ENCODE assay signal across 8 mouse cellular contexts in the genomic region with DNA sequence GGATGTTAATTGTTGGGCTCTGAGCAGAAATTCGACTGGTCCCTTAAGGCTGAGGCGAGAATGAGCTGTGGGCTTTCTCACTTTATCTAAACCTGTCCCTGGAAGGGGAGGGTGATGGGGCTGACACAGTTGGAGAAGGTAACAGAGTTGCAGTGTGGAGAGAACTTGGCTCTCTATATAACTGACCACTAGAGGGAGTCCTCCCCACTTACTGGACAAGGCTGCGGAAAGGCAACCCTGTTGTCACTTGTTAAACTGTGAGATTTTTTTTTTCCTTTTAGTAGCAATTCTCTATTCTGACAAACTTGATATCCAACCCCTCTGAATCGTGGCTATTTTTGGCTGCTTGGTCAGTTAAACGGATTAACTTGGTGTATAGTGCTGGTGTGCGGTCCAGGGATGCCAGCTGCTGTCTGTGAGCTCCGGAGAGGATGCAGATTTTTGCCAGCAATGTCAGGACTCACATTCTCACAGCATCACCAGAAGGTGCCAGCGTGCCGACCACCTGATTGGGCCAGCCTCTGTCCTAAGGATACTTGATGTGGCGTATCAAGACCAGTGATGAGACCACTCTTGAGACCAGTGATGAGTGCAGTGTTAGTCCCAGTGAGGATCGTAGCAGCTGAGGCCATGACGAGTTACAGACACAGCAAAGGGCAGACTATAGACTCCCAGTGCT.
DNase-seq lines count a peak whose midpoint lies in the region; ATAC-seq and TF ChIP-seq lines count a peak whose summit lies in the region.

No protein-coding gene starts in this region.

- H3K9ac ChIP-seq in embryonic facial prominence, embryonic 15.5 days = no peak overlapping the region

- no peak for TF ChIP-seq CTCF in thymus, adult 2 months (IDR thresholded peaks at IDR 0.05; ENCODE audit: borderline replicate concordance, control insufficient read depth, extremely low read depth, insufficient read depth, low read length, poor library complexity)

- 0 out of 2 replicates have a peak, but pooled peaks have one; percentile 35 for ATAC-seq in embryonic facial prominence, embryonic 15.5 days (ENCODE audit: insufficient number of reproducible peaks, low FRiP score, low TSS enrichment, low read depth)

- no peak overlapping the region for H3K27ac ChIP-seq in thymus, adult 2 months (ENCODE audit: control insufficient read depth, insufficient read depth, low read length)
- 0 out of 2 replicates have a peak overlapping the region, but pooled peaks have one; percentile 3 for H3K27ac ChIP-seq in embryonic facial prominence, embryonic 15.5 days (replicated peaks)
- no peak overlapping the region for H3K27ac ChIP-seq in limb, embryonic 10.5 days

- no peaks in the 10 kb centered on the region for H3K36me3 ChIP-seq in thymus, adult 2 months (ENCODE audit: control insufficient read depth, insufficient read depth, low read length)
- no peaks in the 10 kb centered on the region for H3K36me3 ChIP-seq in embryonic facial prominence, embryonic 15.5 days
- no peaks in the 10 kb centered on the region for H3K36me3 ChIP-seq in limb, embryonic 10.5 days

- peak; percentile 29 for DNase-seq in thymus, adult 2 months
- no peak for DNase-seq in thymus, adult 18-20 months
- peak; percentile 82 for DNase-seq in brain, adult 2 months (ENCODE audit: low read depth, low spot score)
- DNase-seq in hindlimb bud, embryonic 11.5 days (ENCODE audit: extremely low spot score, low read depth, low spot score) = peak; percentile 46
- peak; percentile 42 for DNase-seq in limb, embryonic 10.5 days (ENCODE audit: low spot score)
- peak; percentile 27 for DNase-seq in natural killer cell, adult 2 months (ENCODE audit: low spot score in 2 of 2)
- DNase-seq in ovary, postnatal 10 days (ENCODE audit: low spot score) = no peak

- WGBS in thymus, adult 2 months = 42% methylated on average over 12 of the region's 12 CpGs
- 29% methylated on average over 12 of the region's 12 CpGs for WGBS in embryonic facial prominence, embryonic 15.5 days
- WGBS in limb, embryonic 10.5 days = 40% methylated on average over 12 of the region's 12 CpGs

- H3K4me3 ChIP-seq in thymus, adult 2 months (ENCODE audit: control insufficient read depth, insufficient read depth, low read length) = no peak overlapping the region
- no peak overlapping the region for H3K4me3 ChIP-seq in embryonic facial prominence, embryonic 15.5 days (replicated peaks)
- no peak overlapping the region for H3K4me3 ChIP-seq in limb, embryonic 10.5 days

- H3K4me1 ChIP-seq in thymus, adult 2 months (replicated peaks; ENCODE audit: control insufficient read depth, insufficient read depth, low read length) = no peaks in the 10 kb centered on the region
- 0 out of 2 replicates have a peak, but pooled peaks cover 8% of the 10 kb centered on the region for H3K4me1 ChIP-seq in embryonic facial prominence, embryonic 15.5 days
- H3K4me1 ChIP-seq in limb, embryonic 10.5 days = 0 out of 2 replicates have a peak, but pooled peaks cover 3% of the 10 kb centered on the region

- no peaks in the 10 kb centered on the region for H3K27me3 ChIP-seq in thymus, adult 2 months (ENCODE audit: control insufficient read depth, insufficient read depth, low read length)
- H3K27me3 ChIP-seq in embryonic facial prominence, embryonic 15.5 days = no peaks in the 10 kb centered on the region
- H3K27me3 ChIP-seq in limb, embryonic 10.5 days (ENCODE audit: low read depth, poor library complexity, severe bottlenecking) = no peaks in the 10 kb centered on the region

- H3K9me3 ChIP-seq in embryonic facial prominence, embryonic 15.5 days (replicated peaks) = no peaks in the 10 kb centered on the region
- H3K9me3 ChIP-seq in limb, embryonic 10.5 days (replicated peaks) = no peaks in the 10 kb centered on the region

- no peak overlapping the region; the same call in 1 of the 2 replicates for H3K4me2 ChIP-seq in embryonic facial prominence, embryonic 15.5 days (replicated peaks)

- TF ChIP-seq POLR2A in thymus, adult 2 months (IDR thresholded peaks at IDR 0.05; ENCODE audit: control insufficient read depth, extremely low read depth, insufficient read depth, low read length, poor library complexity) = no peak

Comparison
In these comparisons a context has a peak if more than half of its experiments do, and no peak if none do; other contexts are left out.
1. DNase-seq: peak in thymus, adult 2 months (single experiment), brain, adult 2 months (single experiment), hindlimb bud, embryonic 11.5 days (single experiment), limb, embryonic 10.5 days (single experiment) and natural killer cell, adult 2 months (2 of 2); none in thymus, adult 18-20 months (0 of 2) and ovary, postnatal 10 days (single experiment).